Mouse (Mus musculus) left cerebral cortex, postnatal 36 days (tissue): ENCODE results near the gene Tmem63a. TPM values are rescaled to one million over a fixed set of nuclear protein-coding genes. Genes with fewer than 3 reads are reported as not detected.
"Not testable (repeated sequence)": the region's sequence is repeated elsewhere in the genome, so short reads cannot be mapped to it uniquely, and the experiment has no call there.

ENCODE experiments used
- DNase-seq, 2 experiments: peaks; one replicate each; pipeline ENCODE4 v3.0.0; 2021 to 2022; ENCODE audit warnings: low spot score in 2 of 2, mixed read lengths in 1 of 2
- intact Hi-C: fragments of 180-260 bp; cut with DNase I; formaldehyde crosslinking; loops from one replicate; pipeline ENCODE4 v1.15.1; 2025
- total RNA-seq, 2 experiments: library from RNA; stranded (reverse); gene quantifications; 2 replicates each; pipeline ENCODE4 v1.2.3; 2021

Tmem63a gene
- total RNA-seq, 2 experiments from 2014 or later = 13.8 to 20.6 TPM

- intact Hi-C loops = no loop called here
- DNase-seq = no peak
These were observed 19.7 kb upstream of the Tmem63a start for GRCm38 (mm10) chr1:180922273-180923048.

- intact Hi-C loops = no loop called here
- DNase-seq = no peak
These were observed 17.4 kb upstream of the Tmem63a start for GRCm38 (mm10) chr1:180924737-180925136.

- DNase-seq = no peak
- intact Hi-C loops = no loop called here
These were observed 15.9 kb upstream of the Tmem63a start for GRCm38 (mm10) chr1:180926286-180926685.

- no peak for DNase-seq
- intact Hi-C loops = no loop called here
These were observed 12.5 kb upstream of the Tmem63a start for GRCm38 (mm10) chr1:180929599-180929998.

GRCm38 (mm10) chr1:180931106-180931505 lies 11.0 kb upstream of the Tmem63a start:
- no peak for DNase-seq
- intact Hi-C loops = no loop called here

- intact Hi-C loops = no loop called here
- no peak for DNase-seq
These were observed 8.5 kb upstream of the Tmem63a start for GRCm38 (mm10) chr1:180933659-180934058.

- no peak for DNase-seq
- intact Hi-C loops = no loop called here
These were observed 7.4 kb upstream of the Tmem63a start, which contains the start of gene Lefty1 for GRCm38 (mm10) chr1:180934467-180935419. TSS of gene Lefty1 (plus strand) at chr1:180935022.

GRCm38 (mm10) chr1:180936610-180937398 lies 5.3 kb upstream of the Tmem63a start:
- intact Hi-C loops, DNase-seq: not testable (repeated sequence)

GRCm38 (mm10) chr1:180937631-180938030 lies 4.5 kb upstream of the Tmem63a start:
- not testable (repeated sequence) for DNase-seq
- intact Hi-C loops = loop anchor here (2.0 kb wide), 1 partner anchor 17 kb away; no protein-coding TSS in a partner anchor

GRCm38 (mm10) chr1:180938781-180939180 lies 3.4 kb upstream of the Tmem63a start:
- intact Hi-C loops = loop anchor here (2.0 kb wide), 1 partner anchor 18 kb away; no protein-coding TSS in a partner anchor
- not testable (repeated sequence) for DNase-seq

GRCm38 (mm10) chr1:180940776-180941460 lies 1.2 kb upstream of the Tmem63a start:
- intact Hi-C loops = no loop called here
- no peak for DNase-seq

- intact Hi-C loops = no loop called here
- DNase-seq = no peak
These were observed 418 bp upstream of the Tmem63a start for GRCm38 (mm10) chr1:180941726-180942125.

- intact Hi-C loops = no loop called here
- no peak for DNase-seq
These were observed 994 bp downstream of the Tmem63a start for GRCm38 (mm10) chr1:180943032-180943644.

- intact Hi-C loops = no loop called here
These were observed 1.8 kb downstream of the Tmem63a start for GRCm38 (mm10) chr1:180943896-180944295.

GRCm38 (mm10) chr1:180944553-180944952 lies 2.4 kb downstream of the Tmem63a start:
- intact Hi-C loops = no loop called here

More at GRCm38 (mm10) chr1:180943896-180944295, 1.8 kb downstream of the Tmem63a start:
- DNase-seq = no peak

GRCm38 (mm10) chr1:180945001-180945980 lies 3.1 kb downstream of the Tmem63a start:
- no peak for DNase-seq
- intact Hi-C loops = no loop called here

More at GRCm38 (mm10) chr1:180944553-180944952, 2.4 kb downstream of the Tmem63a start:
- no peak for DNase-seq

- DNase-seq = no peak
- intact Hi-C loops = no loop called here
These were observed 4.3 kb downstream of the Tmem63a start for GRCm38 (mm10) chr1:180946448-180946847.
